Mouse (Mus musculus) midbrain, embryonic 14.5 days (tissue): ENCODE results near the gene Gnl3l. TPM values are rescaled to one million over a fixed set of nuclear protein-coding genes. Genes with fewer than 3 reads are reported as not detected.

Source experiments
- ATAC-seq: fragments of 200-750 bp; cut with Nextera tagmentation; 2 replicates; pipeline ENCODE4 v1.8.0; 2017; ENCODE audit warnings: moderate number of reproducible peaks, moderate library complexity; ENCODE audit not compliant: low FRiP score, low TSS enrichment
- DNase-seq: peaks from one replicate; pipeline ENCODE4 v3.0.0-alpha.2; 2015
- H3K27ac ChIP-seq: fragments of 300-500 bp; sonication (generic); replicated peaks from 2 replicates; pipeline ENCODE4 v1.5.1; 2014; ENCODE audit warnings: mild to moderate bottlenecking, low read depth, low read length, moderate library complexity
- H3K27me3 ChIP-seq: fragments of 300-500 bp; sonication (generic); 2 replicates; pipeline ENCODE4 v1.6.1; 2014; ENCODE audit warnings: low read length, control low read depth, mixed read lengths; ENCODE audit not compliant: control insufficient read depth, insufficient read depth
- H3K36me3 ChIP-seq: fragments of 300-500 bp; sonication (generic); 2 replicates; pipeline ENCODE4 v1.6.1; 2014; ENCODE audit warnings: low read length, control low read depth; ENCODE audit not compliant: control insufficient read depth, insufficient read depth
- H3K4me1 ChIP-seq: fragments of 300-500 bp; sonication (generic); 2 replicates; pipeline ENCODE4 v1.6.1; 2014; ENCODE audit warnings: mild to moderate bottlenecking, antibody characterized with exemption, low read length, control low read depth; ENCODE audit not compliant: control insufficient read depth, insufficient read depth
- H3K4me2 ChIP-seq: fragments of 300-500 bp; sonication (generic); 2 replicates; pipeline ENCODE4 v1.6.1; 2014; ENCODE audit warnings: mild to moderate bottlenecking, low read length, moderate library complexity
- H3K4me3 ChIP-seq: fragments of 300-500 bp; sonication (generic); replicated peaks from 2 replicates; pipeline ENCODE4 v1.5.1; 2014; ENCODE audit warnings: low read depth, low read length
- H3K9ac ChIP-seq: fragments of 300-500 bp; sonication (generic); replicated peaks from 2 replicates; pipeline ENCODE4 v1.6.1; 2014; ENCODE audit warnings: mild to moderate bottlenecking, low read length, moderate library complexity
- H3K9me3 ChIP-seq: fragments of 300-500 bp; sonication (generic); 2 replicates; pipeline ENCODE4 v1.6.1; 2016; ENCODE audit warnings: low read length, control low read depth, mixed read lengths; ENCODE audit not compliant: control insufficient read depth
- WGBS: fragments of 180-500 bp; shearing (Covaris S2); extraction: QIAGEN DNeasy Blood & Tissue Kit; methylation state at CpG from one replicate; pipeline ENCODE4 v1.1.7; 2014; 5-methylcytosine and 5-hydroxymethylcytosine counted together
- polyA plus RNA-seq: library from polyadenylated mRNA; unstranded; fragments of >200 nt; fragmentation: Nextera tagmentation; extraction: Ambion mirVana; gene quantifications from 2 replicates; pipeline ENCODE4 v1.2.1, GENCODE M21; 2014

Gnl3l gene
- polyA plus RNA-seq: 73.3 and 85.3 TPM in 2 replicates

- Histone ChIP-seq H3K9ac (peak within 1 kb of the TSS; percentile 53), H3K27me3 (no peaks in the 10 kb centered on the region), H3K9me3 (no peaks in the 10 kb centered on the region), H3K36me3 (0 out of 2 replicates have a peak, but pooled peaks cover 13% of the 10 kb centered on the region), H3K27ac (peak within 1 kb of the TSS; percentile 88), H3K4me3 (peak within 1 kb of the TSS; percentile 44), H3K4me2 (peak within 1 kb of the TSS; percentile 57), H3K4me1 (no peaks in the 10 kb centered on the region)
- peak; percentile 99 for ATAC-seq
- 23% methylated on average over 43 of the region's 43 CpGs for WGBS
- DNase-seq: peak; percentile 95
Observed at GRCm38 (mm10) chrX:151016938-151017877, at the start of gene Gnl3l. Gene Gnl3l (minus strand): TSS chrX:151017322.

DNA sequence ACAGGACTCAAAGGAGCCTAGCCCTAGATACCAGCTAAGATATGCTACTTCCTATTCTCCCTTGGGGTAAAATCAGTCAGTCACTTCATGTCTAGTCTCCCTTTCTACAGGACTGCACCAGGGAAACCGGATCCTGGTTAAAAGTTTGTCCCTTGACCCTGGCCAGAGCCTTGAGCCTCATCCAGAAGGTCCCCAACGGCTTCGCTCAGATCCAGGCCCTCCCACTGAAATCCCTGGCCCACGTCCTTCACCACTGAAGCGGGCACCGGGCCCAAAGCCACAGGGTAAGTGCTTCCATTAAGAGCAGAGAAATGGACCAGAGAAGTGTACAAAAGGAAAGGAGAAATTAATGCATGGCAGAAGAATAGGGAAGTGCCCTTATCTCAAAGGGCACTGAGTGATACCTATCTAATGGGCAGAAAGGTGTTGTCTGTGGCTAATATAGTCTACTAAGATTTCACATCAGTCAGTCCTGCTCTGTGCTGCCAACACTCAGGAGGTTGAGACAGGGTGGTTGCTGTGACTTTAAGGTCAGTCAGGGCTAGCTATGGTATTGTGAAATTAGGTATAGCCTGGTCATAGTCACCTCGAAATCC lies 49.0 kb upstream of the Gnl3l start:
- H3K4me2 ChIP-seq: no peak overlapping the region
- ATAC-seq (no peak), DNase-seq (no peak)
- no peak overlapping the region for H3K4me3 ChIP-seq
- no peaks in the 10 kb centered on the region for H3K9me3 ChIP-seq
- peaks cover 28% of the 10 kb centered on the region for H3K36me3 ChIP-seq
- 91% methylated on average over 7 of the region's 7 CpGs for WGBS
- H3K27me3 ChIP-seq: no peaks in the 10 kb centered on the region
- no peaks in the 10 kb centered on the region for H3K4me1 ChIP-seq
- no peak overlapping the region for H3K27ac ChIP-seq
- no peak overlapping the region for H3K9ac ChIP-seq

GRCm38 (mm10) chrX:151061615-151062299 lies 44.6 kb upstream of the Gnl3l start:
- no peak for ATAC-seq
- DNase-seq: no peak
- Histone ChIP-seq H3K9me3 (no peaks in the 10 kb centered on the region), H3K27ac (no peak overlapping the region), H3K4me2 (no peak overlapping the region), H3K4me3 (no peak overlapping the region), H3K4me1 (no peaks in the 10 kb centered on the region), H3K36me3 (peaks cover 6% of the 10 kb centered on the region), H3K27me3 (no peaks in the 10 kb centered on the region), H3K9ac (no peak overlapping the region)
- WGBS: 80% methylated on average over 3 of the region's 3 CpGs

DNA sequence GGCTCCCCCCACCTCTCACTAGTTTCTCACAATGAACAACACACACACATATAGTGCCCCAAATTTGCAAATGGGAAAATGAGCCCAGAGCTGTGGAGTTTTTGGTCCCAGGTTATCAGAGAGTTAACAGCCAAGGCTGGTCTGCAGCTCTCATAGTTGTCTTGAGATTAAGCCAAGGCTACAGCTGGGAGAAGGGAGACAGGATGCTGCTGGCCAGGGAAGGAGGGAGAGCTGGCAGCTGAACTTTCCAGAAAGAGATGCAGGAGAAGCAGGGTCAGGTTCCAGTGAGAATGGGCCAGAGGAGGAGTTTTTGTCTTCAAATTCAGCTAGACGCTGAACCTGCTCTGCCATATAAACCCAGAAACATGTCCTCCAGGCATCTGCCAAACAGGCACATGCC lies 42.2 kb upstream of the Gnl3l start:
- DNase-seq: no peak
- no peak for ATAC-seq
- no peaks in the 10 kb centered on the region for H3K36me3 ChIP-seq
- H3K9me3 ChIP-seq: no peaks in the 10 kb centered on the region
- no peaks in the 10 kb centered on the region for H3K4me1 ChIP-seq
- WGBS: 100% methylated on average over 1 of the region's 1 CpGs
- no peak overlapping the region for H3K4me3 ChIP-seq
- no peak overlapping the region for H3K9ac ChIP-seq
- H3K27ac ChIP-seq: no peak overlapping the region
- no peak overlapping the region for H3K4me2 ChIP-seq
- no peaks in the 10 kb centered on the region for H3K27me3 ChIP-seq

DNA sequence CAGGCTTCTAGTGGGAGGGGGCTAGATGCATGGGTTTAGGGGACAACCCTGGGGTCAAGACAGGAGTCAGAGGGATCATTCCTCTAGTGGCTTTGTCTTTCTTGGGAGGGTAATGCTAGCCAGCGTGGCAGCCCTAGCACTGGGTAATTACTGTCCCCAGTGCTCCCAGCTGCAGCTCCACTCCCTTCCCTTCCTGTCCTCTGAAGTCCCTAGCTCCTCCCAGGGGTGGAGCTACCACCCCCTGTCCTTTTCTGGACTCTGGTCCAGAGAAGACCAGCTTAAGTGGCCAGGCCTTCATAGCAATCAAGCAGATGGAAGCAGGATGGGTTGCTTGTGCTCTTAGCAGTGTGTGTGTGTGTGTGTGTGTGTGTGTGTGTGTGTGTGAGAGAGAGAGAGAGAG lies 38.4 kb upstream of the Gnl3l start:
- no peaks in the 10 kb centered on the region for H3K9me3 ChIP-seq
- no peaks in the 10 kb centered on the region for H3K27me3 ChIP-seq
- no peak overlapping the region for H3K4me3 ChIP-seq
- H3K27ac ChIP-seq: no peak overlapping the region
- 24% methylated on average over 1 of the region's 1 CpGs for WGBS
- H3K9ac ChIP-seq: no peak overlapping the region
- H3K36me3 ChIP-seq: no peaks in the 10 kb centered on the region
- ATAC-seq (no peak), DNase-seq (no peak)
- no peaks in the 10 kb centered on the region for H3K4me1 ChIP-seq
- no peak overlapping the region for H3K4me2 ChIP-seq

DNA sequence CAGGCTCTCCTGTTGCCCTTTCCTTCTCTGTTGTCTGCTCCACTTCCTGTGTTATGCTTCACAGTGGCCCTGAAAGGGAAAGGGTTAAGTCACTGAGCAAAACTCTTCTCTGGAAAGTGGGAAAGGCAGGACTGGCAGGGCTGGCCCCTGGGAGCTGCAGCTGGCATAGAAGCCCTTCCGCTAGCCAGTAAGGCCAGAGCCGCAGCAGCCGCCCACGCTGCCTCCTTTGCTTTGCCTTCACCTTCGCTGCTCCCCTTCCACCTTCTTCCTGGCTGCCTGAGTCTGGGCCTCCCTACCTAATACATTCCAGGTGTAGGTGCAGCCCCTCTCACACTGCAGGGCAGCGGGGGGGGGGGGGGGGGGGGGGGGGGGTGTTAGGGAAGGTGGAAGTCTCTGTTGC lies 37.4 kb upstream of the Gnl3l start:
- DNase-seq (no peak), ATAC-seq (no peak)
- Histone ChIP-seq H3K27ac (no peak overlapping the region), H3K4me1 (no peaks in the 10 kb centered on the region; the same call in 1 of the 2 replicates), H3K36me3 (no peaks in the 10 kb centered on the region), H3K27me3 (no peaks in the 10 kb centered on the region), H3K9me3 (no peaks in the 10 kb centered on the region), H3K4me2 (no peak overlapping the region), H3K4me3 (no peak overlapping the region), H3K9ac (no peak overlapping the region)
- 73% methylated on average over 5 of the region's 6 CpGs for WGBS

- WGBS: 73% methylated on average over 7 of the region's 7 CpGs
- Histone ChIP-seq H3K4me3 (no peak overlapping the region), H3K4me1 (peaks cover 9% of the 10 kb centered on the region), H3K4me2 (no peak overlapping the region), H3K9me3 (no peaks in the 10 kb centered on the region), H3K9ac (no peak overlapping the region), H3K27ac (no peak overlapping the region), H3K36me3 (no peaks in the 10 kb centered on the region), H3K27me3 (no peaks in the 10 kb centered on the region)
- ATAC-seq (no peak), DNase-seq (no peak)
Observed at GRCm38 (mm10) chrX:151050337-151050736, 33.2 kb upstream of the Gnl3l start.

DNA sequence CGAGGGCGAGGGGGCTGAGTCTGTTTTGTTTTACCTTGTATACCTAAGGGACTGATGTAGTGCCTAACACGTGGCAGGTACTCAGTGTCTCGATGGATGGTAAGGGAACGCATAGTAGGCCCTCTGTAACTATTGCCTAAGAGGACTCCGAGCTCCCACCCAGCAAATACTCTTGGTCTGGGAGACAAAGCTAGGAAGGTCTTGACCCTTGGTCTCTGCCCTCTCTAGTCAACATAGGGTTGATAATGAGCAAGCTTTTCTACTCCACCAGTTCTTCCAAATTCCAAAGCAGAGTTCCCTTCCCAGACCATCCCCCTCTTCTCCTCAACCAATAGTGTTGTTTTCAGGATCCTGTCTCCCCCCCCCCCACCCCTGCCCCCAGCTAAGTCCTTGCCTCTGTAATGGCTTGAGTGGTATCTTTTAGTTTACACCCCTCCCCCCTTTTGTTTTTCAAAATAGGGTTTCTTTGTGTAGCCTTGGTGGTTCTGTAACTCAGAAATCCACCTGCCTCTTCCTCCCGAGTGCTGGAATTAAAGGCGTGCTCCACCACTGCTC lies 32.6 kb upstream of the Gnl3l start:
- Histone ChIP-seq H3K4me3 (no peak overlapping the region), H3K4me1 (peaks cover 9% of the 10 kb centered on the region), H3K36me3 (no peaks in the 10 kb centered on the region), H3K4me2 (peak overlapping the region; percentile 66), H3K27ac (no peak overlapping the region), H3K9me3 (no peaks in the 10 kb centered on the region), H3K27me3 (no peaks in the 10 kb centered on the region), H3K9ac (no peak overlapping the region; the same call in 1 of the 2 replicates)
- ATAC-seq (no peak), DNase-seq (no peak)
- 56% methylated on average over 8 of the region's 8 CpGs for WGBS
